Mouse (Mus musculus) embryonic facial prominence, embryonic 11.5 days (tissue): ENCODE measurements around the gene Cyp4b1. TPM values are rescaled to one million over a fixed set of nuclear protein-coding genes. Genes with fewer than 3 reads are reported as not detected.
"Not testable (repeated sequence)": the region's sequence is repeated elsewhere in the genome, so short reads cannot be mapped to it uniquely, and the experiment has no call there.

Experiments used
- ATAC-seq: fragments of 200-750 bp; cut with Nextera tagmentation; replicated peaks from 2 replicates; pipeline ENCODE4 v1.8.0; 2017; ENCODE audit warnings: low read depth; ENCODE audit not compliant: insufficient number of reproducible peaks, low FRiP score, low TSS enrichment
- DNase-seq: peaks from one replicate; pipeline ENCODE4 v3.0.0-alpha.2; 2015; ENCODE audit warnings: low spot score
- H3K27ac ChIP-seq: fragments of 300-500 bp; sonication (generic); replicated peaks from 2 replicates; pipeline ENCODE4 v1.5.1; 2014; ENCODE audit warnings: mild to moderate bottlenecking, low read depth, low read length, control low read depth
- H3K27me3 ChIP-seq: fragments of 300-500 bp; sonication (generic); 2 replicates; pipeline ENCODE4 v1.6.1; 2014; ENCODE audit warnings: mild to moderate bottlenecking, low read length, moderate library complexity, mixed read lengths; ENCODE audit not compliant: control insufficient read depth, insufficient read depth
- H3K36me3 ChIP-seq: fragments of 300-500 bp; sonication (generic); replicated peaks from 2 replicates; pipeline ENCODE4 v1.6.1; 2014; ENCODE audit warnings: low read depth, mild to moderate bottlenecking, low read length, moderate library complexity, mixed read lengths; ENCODE audit not compliant: control insufficient read depth, insufficient read depth
- H3K4me1 ChIP-seq: fragments of 300-500 bp; sonication (generic); 2 replicates; pipeline ENCODE4 v1.6.1; 2014; ENCODE audit warnings: low read length, mixed read lengths; ENCODE audit not compliant: control insufficient read depth, insufficient read depth
- H3K4me2 ChIP-seq: fragments of 300-500 bp; sonication (generic); 2 replicates; pipeline ENCODE4 v1.6.1; 2014; ENCODE audit warnings: low read depth, mild to moderate bottlenecking, control low read depth, low read length, moderate library complexity
- H3K4me3 ChIP-seq: fragments of 300-500 bp; sonication (generic); 2 replicates; pipeline ENCODE4 v1.5.1; 2014; ENCODE audit warnings: low read depth, low read length, control low read depth
- H3K9ac ChIP-seq: fragments of 300-500 bp; sonication (generic); replicated peaks from 2 replicates; pipeline ENCODE4 v1.6.1; 2014; ENCODE audit warnings: mild to moderate bottlenecking, control low read depth, low read length
- H3K9me3 ChIP-seq: fragments of 300-500 bp; sonication (generic); replicated peaks from 2 replicates; pipeline ENCODE4 v1.6.1; 2016; ENCODE audit warnings: mild to moderate bottlenecking, low read length, inconsistent platforms, mixed read lengths; ENCODE audit not compliant: control insufficient read depth
- WGBS: fragments of 180-500 bp; shearing (Covaris S2); extraction: QIAGEN DNeasy Blood & Tissue Kit; methylation state at CpG from one replicate; pipeline ENCODE4 v1.1.7; 2014; 5-methylcytosine and 5-hydroxymethylcytosine counted together
- polyA plus RNA-seq: library from polyadenylated mRNA; unstranded; fragments of >200 nt; fragmentation: Nextera tagmentation; extraction: Ambion mirVana; gene quantifications from 2 replicates; pipeline ENCODE4 v1.2.1, GENCODE M21; 2014

The Cyp4b1 gene
- not detected in 2 replicates for polyA plus RNA-seq

DNA sequence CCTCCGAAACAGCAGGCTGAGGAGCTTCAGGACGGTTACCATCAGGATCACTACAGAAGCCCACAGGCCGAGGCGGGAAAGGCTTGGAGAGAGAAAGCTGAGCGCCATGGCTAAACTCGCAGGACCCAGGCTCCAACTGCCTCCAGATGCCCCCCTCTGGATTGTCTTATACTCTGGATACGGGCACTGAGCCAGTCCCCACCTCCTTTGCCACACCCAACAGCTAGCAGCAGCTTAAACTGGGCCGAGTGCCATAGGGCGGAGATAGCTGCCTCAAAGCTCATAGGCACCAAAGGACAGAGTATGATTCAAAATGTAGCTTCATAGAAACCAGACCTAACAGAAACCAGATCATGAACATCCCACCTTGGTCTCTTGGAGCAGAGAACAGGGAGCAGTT lies at the start of gene Cyp4b1:
Cyp4b1 (minus strand) TSS at position 144 of the 400 bp plus-strand sequence.
- H3K9ac ChIP-seq: no peak within 1 kb of the TSS
- ATAC-seq (no peak), DNase-seq (no peak)
- no peak within 1 kb of the TSS for H3K4me3 ChIP-seq
- H3K9me3 ChIP-seq: no peaks in the 10 kb centered on the region
- no peak within 1 kb of the TSS for H3K4me2 ChIP-seq
- no peaks in the 10 kb centered on the region for H3K27me3 ChIP-seq
- H3K27ac ChIP-seq: no peak within 1 kb of the TSS
- no peaks in the 10 kb centered on the region for H3K36me3 ChIP-seq
- 87% methylated on average over 9 of the region's 9 CpGs for WGBS
- H3K4me1 ChIP-seq: no peaks in the 10 kb centered on the region

GRCm38 (mm10) chr4:115686299-115686698 lies 38.8 kb upstream of the Cyp4b1 start:
- no peak for DNase-seq
- H3K4me3 ChIP-seq: no peak overlapping the region
- H3K4me1 ChIP-seq: no peaks in the 10 kb centered on the region
- no peaks in the 10 kb centered on the region for H3K27me3 ChIP-seq
- no peak for ATAC-seq
- 54% methylated on average over 4 of the region's 4 CpGs for WGBS
- no peak overlapping the region for H3K9ac ChIP-seq
- H3K27ac ChIP-seq: no peak overlapping the region
- no peak overlapping the region for H3K4me2 ChIP-seq
- H3K36me3 ChIP-seq: no peaks in the 10 kb centered on the region
- H3K9me3 ChIP-seq: no peaks in the 10 kb centered on the region

DNA sequence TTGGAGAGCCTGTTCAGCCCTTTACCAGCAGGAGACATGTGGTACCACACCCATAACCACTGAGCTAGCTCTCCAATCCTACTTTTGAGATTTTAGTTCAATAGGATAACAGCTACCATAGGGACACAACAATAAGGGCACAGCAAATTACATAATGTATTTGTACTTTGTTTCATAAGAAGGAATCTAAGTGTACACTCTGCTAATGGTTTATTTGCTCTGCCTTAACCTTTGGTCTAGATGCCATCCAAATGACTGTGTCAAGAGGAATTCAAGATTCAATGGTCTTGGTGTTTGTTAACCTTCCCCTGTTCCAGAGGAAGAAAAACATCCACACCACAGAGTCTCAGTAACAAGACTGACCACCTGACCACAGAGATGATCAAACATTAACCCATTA lies 11.7 kb upstream of the Cyp4b1 start:
- H3K36me3 ChIP-seq: no peaks in the 10 kb centered on the region
- ATAC-seq (no peak), DNase-seq (no peak)
- H3K4me2 ChIP-seq: no peak overlapping the region
- no peak overlapping the region for H3K9ac ChIP-seq
- no peak overlapping the region for H3K27ac ChIP-seq
- no peak overlapping the region for H3K4me3 ChIP-seq
- no peaks in the 10 kb centered on the region; the same call in 1 of the 2 replicates for H3K27me3 ChIP-seq
- H3K4me1 ChIP-seq: no peaks in the 10 kb centered on the region
- no peaks in the 10 kb centered on the region for H3K9me3 ChIP-seq

DNA sequence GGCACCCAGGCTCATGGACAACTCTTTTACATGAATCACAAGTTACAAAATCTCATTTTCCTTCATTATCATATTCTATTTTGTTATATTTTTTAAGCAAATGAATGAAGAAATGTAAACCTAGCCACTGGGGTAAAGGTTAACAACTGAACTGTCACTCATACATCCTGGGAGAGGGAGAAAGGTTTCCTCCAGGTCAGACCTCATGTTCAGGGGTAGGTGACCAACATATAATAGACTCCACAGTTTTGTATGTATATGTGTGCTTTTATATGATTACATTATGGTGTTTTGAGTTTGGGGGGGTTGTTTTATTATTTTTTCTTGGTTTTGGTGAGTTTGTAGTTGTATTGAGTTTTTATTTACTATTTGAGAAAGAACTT lies 10.3 kb upstream of the Cyp4b1 start:
- Histone ChIP-seq H3K4me1 (no peaks in the 10 kb centered on the region), H3K9ac (no peak overlapping the region), H3K4me3 (no peak overlapping the region), H3K9me3 (no peaks in the 10 kb centered on the region), H3K27me3 (no peaks in the 10 kb centered on the region; the same call in 1 of the 2 replicates), H3K36me3 (no peaks in the 10 kb centered on the region), H3K27ac (no peak overlapping the region), H3K4me2 (no peak overlapping the region)
- DNase-seq (no peak), ATAC-seq (no peak)

- ATAC-seq (peak; percentile 70; the same call in 1 of the 2 replicates), DNase-seq (peak; percentile 22)
- H3K9ac ChIP-seq: peak overlapping the region; percentile 41
- no peak overlapping the region for H3K27ac ChIP-seq
- no peaks in the 10 kb centered on the region; the same call in 1 of the 2 replicates for H3K27me3 ChIP-seq
- no peaks in the 10 kb centered on the region for H3K9me3 ChIP-seq
- no peaks in the 10 kb centered on the region for H3K36me3 ChIP-seq
- peak overlapping the region; percentile 81 for H3K4me2 ChIP-seq
- 2% methylated on average over 32 of the region's 34 CpGs for WGBS
- H3K4me3 ChIP-seq: peak overlapping the region; percentile 36
- H3K4me1 ChIP-seq: no peaks in the 10 kb centered on the region
Measured at GRCm38 (mm10) chr4:115657104-115657866, 9.8 kb upstream of the Cyp4b1 start.

DNA sequence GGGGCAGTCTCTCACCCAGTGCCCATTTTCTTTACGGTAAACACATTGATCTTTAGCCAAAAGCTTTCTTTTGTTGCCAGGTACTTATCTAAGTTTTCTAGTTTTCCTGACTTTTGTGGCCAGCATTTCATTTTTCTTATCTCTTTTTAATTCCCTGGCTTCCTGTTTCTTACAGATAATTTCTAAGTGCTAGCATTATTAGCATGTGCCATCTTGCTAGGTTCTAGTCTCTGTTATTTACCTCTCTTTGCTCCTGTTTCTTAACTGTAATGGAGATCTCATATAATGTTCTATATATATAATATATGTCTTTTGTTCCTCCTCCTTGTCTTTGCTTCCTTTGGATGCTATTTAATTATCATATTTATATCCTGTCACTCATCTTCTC lies 9.0 kb upstream of the Cyp4b1 start:
- ATAC-seq, DNase-seq, H3K4me3 ChIP-seq, H3K36me3 ChIP-seq, H3K9ac ChIP-seq, H3K4me1 ChIP-seq, H3K9me3 ChIP-seq, H3K27me3 ChIP-seq, H3K27ac ChIP-seq, H3K4me2 ChIP-seq: not testable (repeated sequence)
- WGBS: 96% methylated on average over 1 of the region's 1 CpGs

DNA sequence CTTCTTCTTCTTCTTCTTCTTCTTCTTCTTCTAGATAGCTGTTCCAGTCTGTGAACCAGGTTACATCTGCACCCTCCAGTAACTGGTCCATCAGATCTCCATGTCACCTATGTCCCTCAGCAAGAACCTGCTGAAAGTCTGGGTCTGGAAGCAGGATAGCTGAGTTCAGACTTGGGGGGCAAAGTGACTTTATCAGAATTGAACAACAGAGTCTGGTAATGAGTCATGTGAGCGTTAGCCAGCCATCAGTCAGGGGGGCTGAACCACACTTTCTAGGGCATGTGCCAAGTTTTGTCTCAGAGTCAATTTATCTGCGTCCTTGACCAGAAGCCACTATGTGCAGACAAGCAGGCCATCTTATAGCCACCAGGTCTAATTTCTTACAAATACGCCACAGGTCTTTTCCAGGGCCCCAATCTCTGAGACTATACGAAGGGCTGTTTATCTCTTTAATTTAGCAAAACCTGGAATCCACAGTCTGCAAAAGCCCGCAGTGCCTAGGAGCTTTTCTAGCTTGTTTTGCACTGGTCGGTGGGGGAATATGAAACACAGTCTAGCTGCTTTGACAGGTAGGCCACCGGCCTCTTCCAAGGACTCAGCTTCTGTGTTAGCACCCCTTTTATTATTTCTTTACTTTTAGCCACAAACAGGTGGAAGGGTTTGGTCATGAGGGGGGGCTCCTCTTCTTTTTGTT lies 8.5 kb upstream of the Cyp4b1 start:
- not testable (repeated sequence) for H3K4me3 ChIP-seq

GRCm38 (mm10) chr4:115650866-115651265 lies 3.3 kb upstream of the Cyp4b1 start:
- H3K27ac ChIP-seq: no peak overlapping the region
- no peak overlapping the region for H3K9ac ChIP-seq
- WGBS: 87% methylated on average over 5 of the region's 5 CpGs
- no peaks in the 10 kb centered on the region for H3K4me1 ChIP-seq
- ATAC-seq: no peak
- no peaks in the 10 kb centered on the region for H3K36me3 ChIP-seq
- no peak overlapping the region for H3K4me2 ChIP-seq
- H3K4me3 ChIP-seq: no peak overlapping the region
- H3K27me3 ChIP-seq: no peaks in the 10 kb centered on the region
- H3K9me3 ChIP-seq: no peaks in the 10 kb centered on the region
- DNase-seq: no peak

More for the DNA sequence above, 8.5 kb upstream of the Cyp4b1 start:
- H3K4me2 ChIP-seq, DNase-seq, H3K27ac ChIP-seq, ATAC-seq, H3K4me1 ChIP-seq, H3K9me3 ChIP-seq, H3K36me3 ChIP-seq, H3K9ac ChIP-seq, H3K27me3 ChIP-seq: not testable (repeated sequence)
- 86% methylated on average over 7 of the region's 7 CpGs for WGBS
